Mouse (Mus musculus): Measurements from ENCODE around the gene Aspg. TPM values are rescaled to one million over a fixed set of nuclear protein-coding genes. Genes with fewer than 3 reads are reported as not detected.

The Aspg gene
- total RNA-seq, 2 experiments from 2014 or later = 3.8 TPM

Small RNA genes within 50 kb of the gene (microRNA-seq; reads per million reads assigned to microRNA genes)
- gene Mir203 (101 to 122 reads per million in 2 experiments), gene Mir3073a (0 reads per million in 2 experiments), gene Mir3073b (0 reads per million in 2 experiments)

Other genes starting within 250 kb of the Aspg start
- 10 to 100 TPM; 92.7 to 98.4 TPM for gene Ppp1r13b, start 198.6 kb upstream of the Aspg start, total RNA-seq (2021)
- 100 to 1,000 TPM; 341 to 347 TPM for gene Atp5mpl, start 139.7 kb upstream of the Aspg start, total RNA-seq (2021)
- under 1 TPM; 0.25 to 0.52 TPM for gene Tdrd9, start 135.1 kb upstream of the Aspg start, total RNA-seq (2021)
- gene Rd3l, start 125.4 kb upstream of the Aspg start, total RNA-seq (2021) = under 1 TPM in 1 of 2 experiments, not detected in 1; 0.35 TPM
- gene Kif26a, start 39.5 kb downstream of the Aspg start, total RNA-seq (2021) = 1 to 10 TPM; 3.9 to 4.5 TPM

Measured in layer of hippocampus, adult 18-20 months (tissue).